Mouse (Mus musculus) lung, postnatal 4 days (tissue): ENCODE results near the gene Gm9833.
A peak's percentile ranks its signal among the peaks of the same experiment; 100 is the strongest.
"Not testable (repeated sequence)": the region's sequence is repeated elsewhere in the genome, so short reads cannot be mapped to it uniquely, and the experiment has no call there.

Experiments
- DNase-seq, 2 experiments: peaks; one replicate each; pipeline ENCODE4 v3.0.0; 2021

Gene Gm9833

DNA sequence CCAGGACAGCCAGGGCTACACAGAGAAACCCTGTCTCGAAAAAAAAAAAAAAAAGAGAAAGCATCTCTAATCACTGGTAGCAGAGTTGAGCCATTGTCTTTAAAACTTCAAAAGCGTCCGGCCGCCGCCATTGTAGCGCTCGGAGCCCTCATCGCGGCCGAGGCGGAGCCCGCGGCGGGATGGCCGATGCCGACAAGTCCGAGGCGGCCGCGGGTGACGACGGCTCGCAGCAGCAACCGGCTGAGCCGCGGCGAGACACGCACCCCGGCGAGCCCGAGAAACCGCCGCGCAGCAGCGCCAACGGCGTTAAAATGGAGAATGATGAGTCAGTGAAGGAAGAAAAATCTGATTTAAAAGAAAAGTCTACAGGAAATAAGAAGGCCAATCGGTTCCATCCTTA lies at the start of gene Gm9833:
Gene Gm9833, plus strand, starts transcription at position 117 of the 400 bp plus-strand sequence.
- not testable (repeated sequence) for DNase-seq

DNA sequence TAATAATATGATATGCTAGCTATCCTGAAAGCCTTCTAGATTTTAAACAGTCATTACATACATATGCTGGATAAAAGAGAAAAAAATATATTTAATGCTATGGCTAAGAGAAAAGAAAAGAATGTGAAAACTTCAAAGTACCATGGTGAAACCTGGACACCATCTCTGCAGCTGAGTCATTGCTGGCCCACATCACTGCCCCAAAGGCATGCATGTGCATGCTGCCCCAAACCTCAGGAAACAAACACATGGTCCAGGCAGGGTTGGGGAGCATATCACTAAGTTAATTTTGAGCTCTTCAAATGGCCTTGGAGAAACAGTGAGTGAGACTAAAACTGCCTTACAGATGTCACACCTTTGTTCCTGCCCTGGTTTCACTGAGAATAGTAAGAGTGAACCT lies 17.8 kb upstream of the Gm9833 start:
- DNase-seq, result no peak

DNA sequence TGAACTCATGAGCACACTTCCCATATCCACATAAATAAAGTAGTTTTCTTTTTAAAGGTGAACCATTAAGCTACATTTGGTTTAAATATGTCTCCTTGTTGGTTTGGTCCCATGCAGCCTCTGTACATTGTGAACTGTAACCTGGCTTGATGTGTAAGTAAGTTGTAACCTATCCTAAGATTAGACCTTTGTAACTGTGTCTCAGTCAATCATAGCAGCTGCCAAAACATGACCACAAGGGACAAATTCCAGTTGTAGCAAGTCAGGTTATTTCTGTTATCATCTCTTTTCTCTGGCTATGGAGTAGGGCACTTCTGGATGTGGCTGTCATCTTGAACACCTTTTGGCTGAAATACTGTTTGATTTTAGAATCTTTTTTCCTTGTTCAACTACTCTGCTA lies 12.1 kb upstream of the Gm9833 start:
- no peak for DNase-seq

DNA sequence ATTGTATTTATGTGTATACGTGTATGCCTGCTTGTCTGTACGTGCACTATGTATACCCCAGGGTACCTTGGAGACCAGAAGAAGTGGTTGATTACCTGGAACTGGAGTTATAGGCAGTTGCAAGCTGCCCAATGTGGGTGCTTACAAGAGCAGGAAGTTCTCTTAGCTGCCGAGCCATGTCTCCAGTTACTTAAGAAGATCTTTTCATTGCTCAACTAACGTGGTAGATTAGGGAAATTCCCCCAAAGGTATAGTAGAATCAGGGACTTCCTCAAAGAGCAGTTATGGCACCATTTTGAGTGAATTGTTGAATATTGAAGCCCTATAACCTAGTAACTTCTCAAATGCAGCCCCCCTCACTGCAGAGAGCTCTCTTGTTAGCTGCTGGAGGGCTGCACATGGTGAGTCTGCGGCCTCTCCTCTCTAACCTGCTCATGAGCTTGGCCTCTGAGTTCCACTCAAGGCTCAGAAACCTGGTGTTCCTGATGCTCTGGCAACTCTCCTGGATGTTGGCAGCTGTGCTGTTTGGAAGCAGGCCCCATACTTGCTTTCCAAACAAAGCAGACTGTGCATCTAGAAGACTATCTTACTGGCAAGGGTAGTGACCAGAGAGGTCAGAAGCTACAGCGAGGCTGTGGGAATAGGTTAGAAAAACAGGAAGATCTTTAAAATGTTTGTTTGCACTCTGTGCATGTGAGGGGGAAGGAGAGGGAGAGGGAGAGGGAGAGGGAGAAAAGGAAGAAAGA lies 10.6 kb upstream of the Gm9833 start:
- no peak for DNase-seq

DNA sequence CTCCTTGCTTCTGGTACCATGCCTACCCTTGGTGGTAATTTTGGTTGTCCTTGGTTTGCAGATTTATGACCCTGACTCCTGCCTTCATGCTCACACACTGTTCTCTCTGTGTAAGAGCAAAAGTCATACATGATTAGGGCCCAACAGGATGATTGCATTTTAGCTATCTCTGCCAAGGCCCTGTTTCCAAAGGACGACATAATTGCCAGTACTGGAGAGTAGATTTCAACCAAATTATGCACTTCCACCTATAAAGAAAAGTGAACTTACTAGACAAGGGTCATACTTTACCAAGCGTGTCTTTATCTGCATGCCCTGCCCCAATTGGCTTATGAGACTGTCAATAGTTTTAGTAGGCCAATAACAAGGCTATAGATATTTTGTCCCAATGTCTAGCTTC lies 9.8 kb upstream of the Gm9833 start:
- DNase-seq, result no peak

DNA sequence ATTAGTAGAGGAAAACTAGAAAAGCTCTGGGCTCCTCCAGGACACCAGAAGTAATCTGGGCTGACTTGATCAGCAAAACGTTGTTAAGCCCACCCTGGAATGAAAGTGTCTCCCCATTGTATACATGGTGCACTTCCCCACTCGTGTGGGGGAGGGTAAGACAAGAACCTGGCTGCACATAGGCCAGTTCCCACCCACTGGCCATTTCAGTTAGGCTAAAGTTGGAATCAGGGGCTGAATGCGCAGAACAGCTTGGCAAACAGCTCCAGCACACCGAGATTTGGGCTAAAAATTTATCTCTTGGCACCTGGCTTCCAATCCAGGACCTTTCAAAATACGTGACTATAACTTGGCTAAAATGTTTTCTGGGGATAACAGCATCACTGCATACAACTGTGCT lies 6.6 kb upstream of the Gm9833 start:
- DNase-seq, result no peak

DNA sequence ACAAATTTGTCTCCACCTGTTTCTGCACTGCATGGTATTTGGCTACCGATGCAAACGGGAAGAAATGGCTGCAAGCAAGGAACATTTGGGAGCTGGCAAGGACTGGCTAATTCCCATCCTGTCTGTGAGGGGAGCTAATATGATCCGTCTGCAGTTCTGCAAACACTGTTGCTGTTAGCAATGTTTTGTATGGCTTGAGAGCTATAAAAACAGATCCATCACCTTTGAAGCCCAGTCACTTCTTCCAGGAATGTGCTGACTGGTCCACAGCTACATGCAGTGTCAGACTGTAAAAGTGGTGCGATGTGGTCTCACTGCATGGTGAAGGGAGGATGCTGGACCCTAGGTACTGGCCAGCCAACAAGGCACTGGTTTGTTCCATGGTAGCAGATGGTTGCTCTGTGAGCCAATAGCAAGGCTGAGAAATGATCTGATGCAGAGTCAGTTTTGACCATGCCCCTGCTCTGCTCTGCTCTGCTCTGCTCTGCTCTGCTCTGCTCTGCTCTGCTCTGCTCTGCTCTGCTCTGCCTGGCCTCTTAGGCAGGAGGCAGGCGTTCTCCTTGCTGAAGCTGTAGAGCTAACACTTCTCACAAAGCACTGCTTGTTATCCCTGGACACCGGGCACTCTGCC lies 5.9 kb upstream of the Gm9833 start:
- no peak for DNase-seq

DNA sequence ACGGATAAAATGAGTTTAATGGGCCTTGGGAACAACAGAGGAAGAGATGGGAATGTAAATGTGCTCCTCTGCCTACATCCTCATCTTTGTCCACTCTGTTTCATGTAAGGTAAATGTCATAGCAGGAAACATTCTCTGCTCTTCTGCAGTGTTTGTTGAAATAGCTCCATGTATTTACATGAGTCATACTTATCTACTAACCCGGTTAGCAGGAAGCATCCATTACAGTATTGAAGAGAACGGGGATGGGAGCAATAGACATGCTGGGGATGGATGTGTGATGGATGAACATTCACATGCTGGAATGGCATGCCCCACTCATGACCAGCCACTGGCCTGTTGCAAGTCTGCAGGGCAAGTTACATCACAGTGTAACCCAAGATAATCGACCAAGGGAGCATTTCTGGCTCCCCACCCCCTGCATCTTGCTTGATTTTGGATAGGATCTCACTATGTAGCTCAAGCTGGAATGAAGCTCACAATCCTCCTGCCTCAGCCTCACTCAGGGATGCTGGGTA lies 5.3 kb upstream of the Gm9833 start:
- no peak for DNase-seq

DNA sequence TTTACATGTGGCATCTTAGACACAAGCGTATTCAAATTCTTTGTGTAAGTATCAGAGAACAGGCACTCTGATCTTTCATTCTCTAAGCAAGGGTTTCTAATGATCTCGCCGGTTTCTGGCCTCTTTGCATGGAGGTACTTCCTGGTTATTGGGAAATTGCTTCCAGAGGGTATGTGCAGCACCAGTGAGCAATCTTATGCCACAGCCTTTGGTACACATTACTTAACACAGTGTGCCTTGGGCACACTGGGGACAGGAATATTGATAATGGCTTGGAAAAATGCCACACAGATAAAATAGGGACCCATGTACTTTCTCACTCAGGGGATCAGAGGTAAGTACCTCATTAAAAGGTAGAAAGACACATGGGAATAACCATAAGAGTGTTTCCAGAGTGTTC lies 3.8 kb upstream of the Gm9833 start:
- no peak for DNase-seq

DNA sequence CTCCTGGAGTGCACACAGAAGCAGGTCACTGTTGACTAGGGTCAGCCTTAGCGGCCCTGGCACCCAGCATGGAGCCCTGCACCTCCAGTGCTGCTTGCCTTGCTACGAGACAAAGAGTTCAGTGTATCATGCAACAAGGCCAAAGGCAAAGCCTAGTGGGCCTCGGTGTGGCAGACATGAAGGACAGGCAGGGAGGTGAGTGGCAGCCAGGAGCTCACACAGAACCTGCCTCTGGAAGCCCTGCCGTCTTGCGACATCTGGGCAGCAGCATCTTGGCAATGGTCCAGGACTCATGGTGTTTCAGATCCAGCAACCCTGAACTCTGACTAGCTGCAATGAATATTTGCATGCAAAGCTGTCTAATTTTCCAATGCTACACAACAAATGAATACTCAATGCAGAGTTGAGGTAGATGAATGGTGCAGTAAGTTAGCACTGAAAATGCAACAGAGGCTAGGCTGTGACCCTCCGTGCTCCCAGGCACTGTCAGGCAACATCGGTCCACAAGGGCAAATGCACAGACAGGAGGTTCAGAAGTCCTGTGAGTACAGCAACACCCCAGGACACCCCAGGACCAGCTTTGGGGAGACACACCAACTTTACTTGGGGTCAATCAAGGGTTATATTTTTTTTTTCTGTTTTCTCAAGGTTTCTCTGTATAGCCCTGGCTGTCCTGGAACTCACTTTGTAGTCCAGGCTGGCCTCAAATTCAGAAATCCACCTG lies 2.4 kb upstream of the Gm9833 start:
- peak; percentile 35 to 47 for DNase-seq

DNA sequence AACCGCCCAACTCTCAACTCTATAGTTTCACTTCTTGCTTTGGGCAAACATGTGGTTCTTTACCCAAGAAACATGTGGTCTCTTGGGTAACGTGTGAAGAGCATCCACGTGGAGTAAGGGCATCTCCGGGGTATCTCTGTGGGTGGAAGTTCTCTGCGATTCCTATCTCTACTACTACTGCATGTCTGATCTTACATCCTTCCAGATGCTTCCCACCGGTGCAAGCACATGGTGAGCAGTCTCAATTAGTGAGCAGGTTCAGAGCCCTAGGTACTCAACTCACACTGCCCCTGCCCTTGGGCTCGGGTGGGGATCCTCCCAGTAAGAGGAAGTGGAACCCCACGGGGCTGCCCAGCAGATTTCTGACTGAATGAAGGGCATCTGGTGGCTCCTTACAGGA lies 399 bp upstream of the Gm9833 start:
- no peak for DNase-seq

DNA sequence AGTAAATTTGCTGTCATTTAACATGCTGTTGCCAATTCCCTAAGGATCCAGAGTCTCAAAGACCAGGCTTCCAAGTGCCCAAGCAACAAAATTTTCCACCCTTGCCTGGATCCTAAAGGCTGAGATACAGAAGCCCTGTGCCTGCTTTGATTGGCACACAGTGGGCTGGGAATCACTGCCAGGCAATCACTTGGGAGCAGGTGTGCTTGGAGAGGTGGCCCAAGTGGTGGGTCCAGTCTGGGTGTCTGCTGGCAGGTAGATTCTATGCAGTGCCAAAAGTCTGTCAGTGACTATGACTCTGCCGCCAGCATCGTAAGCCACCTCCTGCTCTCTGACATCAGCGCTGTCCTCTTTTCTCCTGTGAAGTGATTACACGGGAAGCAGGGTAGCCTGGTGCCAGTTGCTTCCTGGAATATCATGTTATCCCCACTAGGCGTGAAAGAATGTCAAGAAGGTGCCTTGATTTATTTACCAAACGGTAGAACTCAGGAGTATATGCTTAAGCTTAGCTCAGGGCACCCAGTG lies 3.8 kb downstream of the Gm9833 start:
- no peak for DNase-seq

DNA sequence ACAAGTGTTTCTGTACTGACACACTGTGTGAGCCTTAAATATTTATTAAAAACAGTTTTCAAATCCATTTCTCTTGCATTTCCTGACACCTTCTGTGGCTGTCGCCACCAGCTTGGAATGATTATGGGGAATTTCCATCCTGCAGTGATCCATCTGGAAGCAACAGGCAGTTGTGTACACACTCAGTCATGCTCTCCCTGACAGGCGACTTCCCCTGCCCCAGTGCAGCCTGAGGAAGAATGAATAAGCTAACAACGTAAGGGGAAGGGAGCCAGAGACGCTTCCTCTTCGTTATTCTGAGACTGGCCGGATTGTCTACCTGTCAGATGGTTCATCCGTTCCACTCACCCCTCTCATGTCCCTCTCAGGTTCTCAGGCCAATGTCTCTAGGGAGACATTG lies 4.6 kb downstream of the Gm9833 start:
- peak in 1 of 2 experiments; percentile 29 for DNase-seq

DNA sequence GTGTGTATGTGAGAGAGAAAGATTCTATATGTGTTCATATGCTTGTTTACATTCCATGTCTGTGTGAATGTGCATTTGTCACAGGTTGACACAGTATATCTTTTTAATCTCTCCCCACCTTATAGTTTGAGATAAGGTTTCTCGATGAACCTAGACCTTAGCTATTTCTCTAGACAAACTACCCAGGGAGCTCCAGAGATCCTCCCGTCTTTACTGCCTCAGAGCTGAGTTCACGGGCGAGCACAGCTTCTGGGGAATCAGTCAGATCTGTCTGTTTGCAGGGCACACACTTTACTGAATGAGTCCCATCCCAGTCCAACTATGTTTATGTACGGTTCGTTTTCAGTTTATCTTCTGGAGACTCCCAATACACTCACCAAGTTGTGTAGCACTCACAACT lies 5.0 kb downstream of the Gm9833 start:
- no peak for DNase-seq

DNA sequence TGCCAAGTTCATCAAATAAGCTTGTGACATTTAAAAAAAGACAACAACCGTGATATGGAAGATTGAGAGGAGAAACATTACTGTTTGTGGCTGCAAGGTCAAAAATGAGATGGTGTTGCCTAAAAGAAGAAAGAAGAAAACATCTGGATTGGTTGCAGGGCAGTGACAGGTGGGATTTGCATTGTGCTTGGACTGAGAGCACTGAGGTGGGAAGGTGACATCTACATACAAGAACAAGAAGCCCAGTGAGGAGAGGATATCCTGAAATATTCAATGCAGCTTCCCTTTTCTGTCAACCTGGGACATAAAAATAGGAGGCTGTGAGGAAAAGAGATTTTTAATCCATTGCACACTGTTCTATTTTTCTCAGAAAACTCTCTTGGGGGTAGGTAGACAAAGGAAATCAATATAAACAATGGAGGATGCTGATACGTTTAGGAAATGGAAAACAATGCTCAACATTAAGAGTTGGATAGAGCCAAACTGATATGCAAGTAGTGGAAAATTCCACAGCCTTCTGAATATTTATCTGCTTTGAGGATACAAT lies 7.2 kb downstream of the Gm9833 start:
- no peak for DNase-seq

DNA sequence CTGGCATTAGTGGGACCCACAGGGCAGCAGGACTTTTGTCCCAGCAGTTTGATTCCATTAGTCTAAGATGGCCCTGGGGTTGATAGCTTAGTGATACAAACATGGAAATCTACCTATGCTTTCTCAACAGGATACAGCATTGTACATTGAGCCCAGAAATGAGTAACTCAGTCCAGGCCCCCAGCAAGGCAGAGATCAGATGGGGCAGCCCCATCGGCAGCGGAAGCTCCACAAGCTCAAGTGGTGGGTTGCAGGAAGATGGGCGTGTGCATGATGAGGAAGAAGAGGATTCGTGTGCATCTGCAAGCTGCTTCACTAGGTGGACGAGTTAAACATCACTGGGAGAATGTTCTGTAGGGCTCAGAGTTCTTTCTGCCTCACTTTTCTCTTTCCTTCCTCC lies 11.8 kb downstream of the Gm9833 start:
- no peak for DNase-seq

DNA sequence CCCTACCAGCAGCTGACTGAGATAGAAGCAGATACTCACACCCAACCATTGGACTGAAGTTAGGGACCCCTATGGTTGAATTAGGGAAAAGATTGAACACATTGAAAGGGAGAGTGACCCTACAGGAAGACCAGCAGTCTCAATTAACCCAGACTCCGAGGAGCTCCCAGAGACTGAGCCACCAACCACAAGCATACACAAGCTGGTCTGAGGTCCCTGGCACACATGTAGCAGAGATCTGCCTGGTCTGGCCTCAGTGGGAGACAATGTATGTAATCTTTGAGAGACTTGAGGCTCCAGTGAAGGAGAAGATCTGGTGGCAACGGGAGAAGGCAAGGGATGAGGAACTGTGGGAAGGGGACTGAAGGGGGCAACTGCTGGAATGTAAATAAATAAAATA lies 23.7 kb downstream of the Gm9833 start:
- no peak for DNase-seq

DNA sequence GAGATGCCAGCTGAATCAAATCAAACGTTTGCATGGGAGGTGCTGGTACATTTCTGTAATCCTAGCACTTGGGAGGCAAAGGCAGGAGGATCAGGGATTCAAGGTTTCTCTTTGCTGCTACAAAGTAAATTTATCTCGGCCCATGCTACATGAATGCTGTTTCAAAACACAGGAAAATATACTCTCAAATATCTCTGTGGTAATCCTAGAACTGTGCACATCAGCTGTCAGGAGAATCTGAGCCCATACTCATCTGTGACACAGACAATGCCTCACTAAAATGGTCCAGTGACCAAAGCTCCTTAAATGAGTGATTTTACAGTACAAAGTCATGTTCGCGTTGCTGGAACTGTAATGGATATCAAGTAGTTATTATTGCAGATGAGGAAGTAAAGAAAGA lies 24.3 kb downstream of the Gm9833 start:
- no peak for DNase-seq

DNA sequence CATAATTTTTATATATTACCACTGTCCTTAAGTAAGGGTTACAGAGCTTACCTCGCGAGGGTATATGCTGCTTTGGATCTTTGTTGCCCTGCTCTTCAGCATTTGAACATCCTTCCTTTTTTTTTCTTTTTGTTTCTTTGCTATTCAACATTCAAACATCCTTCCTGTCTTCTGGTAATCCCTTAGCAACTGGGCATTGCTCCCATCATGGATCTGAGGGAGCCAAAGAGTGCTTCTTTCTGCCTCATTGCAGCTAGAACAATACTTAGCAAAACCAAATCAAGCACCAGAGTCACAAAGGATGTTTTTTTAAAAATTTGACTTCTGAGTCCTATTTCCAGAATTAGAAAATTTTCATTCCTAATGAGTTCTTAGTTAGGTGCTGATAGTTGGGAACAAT lies 24.8 kb downstream of the Gm9833 start:
- DNase-seq, result no peak

DNA sequence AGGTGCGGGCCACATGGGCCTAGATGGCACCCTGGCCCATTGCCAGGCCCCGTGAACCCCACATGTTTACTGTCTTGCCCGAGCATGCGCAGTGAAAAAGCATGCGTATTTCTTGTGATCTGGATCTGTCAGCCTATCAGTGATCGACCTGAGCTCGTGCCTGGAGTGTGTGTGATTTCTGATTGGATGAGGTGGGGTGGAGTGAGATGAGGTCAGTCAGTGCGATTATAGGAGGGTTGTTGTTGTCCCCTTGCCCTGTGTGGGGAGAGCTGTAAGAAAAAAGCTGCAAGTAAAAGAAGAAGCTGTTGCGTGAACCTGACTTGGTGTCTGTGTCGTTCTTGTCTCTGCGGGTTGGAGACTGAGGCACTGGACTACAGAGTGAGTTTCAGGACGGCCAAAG lies 28.6 kb downstream of the Gm9833 start:
- DNase-seq, result no peak

DNA sequence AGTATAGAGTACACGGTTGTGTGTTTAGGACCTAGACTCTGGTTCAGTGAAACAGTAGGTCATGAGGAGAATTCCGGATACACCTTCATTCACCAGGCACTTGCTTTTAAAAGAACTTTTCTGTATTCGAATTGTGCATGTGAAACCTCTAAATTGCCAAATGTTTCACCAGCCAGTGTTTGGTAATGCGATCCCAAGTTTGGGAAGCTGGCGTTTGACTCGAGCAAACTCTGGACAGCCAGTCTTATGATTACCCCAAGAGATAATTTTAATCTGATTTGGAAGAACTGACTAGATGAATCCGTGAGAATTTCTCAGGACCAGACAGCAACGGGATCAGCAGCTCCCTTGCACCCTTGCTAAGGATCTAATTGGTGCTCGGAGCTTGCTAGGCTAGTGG lies 33.3 kb downstream of the Gm9833 start:
- no peak for DNase-seq

DNA sequence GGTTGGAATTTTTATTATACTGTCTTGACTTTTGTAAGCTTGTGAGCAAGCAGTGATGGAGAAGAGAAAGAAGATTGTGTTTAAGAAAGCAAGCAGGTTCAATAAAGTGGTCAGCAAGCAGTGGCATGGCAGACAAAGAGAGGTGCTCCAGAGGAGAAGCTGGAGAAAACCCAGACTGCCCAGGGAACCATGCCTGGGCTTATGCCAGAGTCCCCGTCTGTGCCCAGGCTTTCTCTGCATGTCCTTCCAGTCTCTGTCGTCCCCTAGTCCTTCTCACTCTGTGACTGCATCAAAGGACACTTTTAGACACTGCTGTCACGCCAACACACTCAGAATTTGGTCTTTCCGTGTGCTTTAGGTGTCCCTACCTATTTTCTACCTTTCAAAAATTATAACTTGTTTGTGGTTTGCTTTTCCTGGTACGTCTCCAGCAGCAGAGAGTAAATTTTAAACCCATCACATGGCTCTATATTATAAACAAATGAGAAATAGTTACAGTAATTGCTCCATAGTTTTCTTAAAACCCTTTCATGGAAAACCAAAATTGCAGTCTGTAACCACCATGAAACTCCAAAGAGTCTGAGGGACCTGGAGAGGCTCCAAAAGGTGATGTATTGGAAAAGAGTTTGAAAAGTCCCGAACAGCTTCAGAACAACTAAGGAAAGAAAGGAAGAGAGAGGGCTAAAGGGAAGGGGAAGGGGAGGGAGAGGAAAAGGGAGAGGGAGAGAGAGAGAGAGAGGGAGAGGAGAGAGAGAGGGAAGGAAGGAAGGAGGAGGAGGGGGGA lies 34.2 kb downstream of the Gm9833 start:
- DNase-seq, result no peak

DNA sequence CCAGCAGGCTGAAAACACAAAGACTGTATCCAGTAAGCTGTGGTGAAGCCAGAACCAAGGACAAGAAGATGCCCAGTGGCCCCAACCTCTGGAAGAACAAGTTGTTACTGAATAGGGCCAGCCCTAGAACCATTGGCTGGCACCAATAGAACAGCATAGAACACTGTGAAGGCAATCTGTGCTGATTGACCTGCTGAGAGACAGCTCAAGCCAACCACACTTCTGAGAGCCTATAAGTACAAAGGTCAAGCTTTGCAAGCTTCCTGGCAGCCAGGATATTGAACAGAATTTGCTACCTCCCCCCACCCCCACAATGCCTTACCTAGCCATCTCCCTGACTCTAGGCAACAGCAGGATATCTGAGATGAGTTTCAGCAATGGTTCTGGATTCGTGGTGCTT lies 35.7 kb downstream of the Gm9833 start:
- DNase-seq, result no peak
